Mouse (Mus musculus): ENCODE results near the gene Mettl7a2.
A peak's percentile ranks its signal among the peaks of the same experiment; 100 is the strongest.

The Mettl7a2 gene

DNA sequence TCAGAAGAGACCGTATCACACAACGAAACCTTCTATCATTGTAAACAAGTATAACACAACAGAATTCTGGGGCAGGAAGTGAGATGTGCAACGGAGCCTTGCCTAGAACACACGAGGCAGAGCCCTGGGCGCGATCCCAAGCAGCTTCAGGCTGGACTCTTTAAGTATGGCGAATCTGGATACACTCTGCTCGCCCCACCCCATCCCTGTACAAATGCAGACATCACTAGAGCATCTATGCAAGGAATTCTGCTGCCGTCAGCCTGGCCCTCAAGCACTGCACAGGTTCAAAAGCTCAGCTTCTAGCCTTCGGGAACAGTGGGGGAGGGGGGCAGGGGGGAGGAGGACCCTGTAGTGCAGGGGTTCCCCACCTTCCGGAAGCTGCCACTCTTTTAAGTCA is 40.0 kb downstream of the Mettl7a2 start:
- DNase-seq (ENCODE audit: low read depth, low spot score) = peak; percentile 68

DNA sequence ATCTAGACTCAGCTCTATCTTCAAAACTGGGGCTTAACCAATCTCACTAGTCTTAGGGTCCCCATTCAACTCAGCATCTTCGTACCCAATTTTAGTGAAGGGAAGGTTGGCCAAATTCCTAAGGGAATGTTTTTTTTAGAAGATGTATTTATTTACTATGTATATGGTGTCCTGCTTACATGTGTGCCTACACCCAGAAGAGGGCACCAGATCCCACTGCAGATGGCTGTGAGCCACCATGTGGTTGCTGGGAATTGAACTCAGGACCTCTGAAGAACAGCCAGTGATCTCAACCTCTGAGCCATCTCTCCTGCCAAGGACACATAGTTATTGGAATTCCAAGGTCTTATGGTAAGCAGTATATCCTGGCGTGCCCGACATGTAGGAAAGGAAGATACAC is 42.6 kb downstream of the Mettl7a2 start:
- no peak for DNase-seq (ENCODE audit: low read depth, low spot score)

DNA sequence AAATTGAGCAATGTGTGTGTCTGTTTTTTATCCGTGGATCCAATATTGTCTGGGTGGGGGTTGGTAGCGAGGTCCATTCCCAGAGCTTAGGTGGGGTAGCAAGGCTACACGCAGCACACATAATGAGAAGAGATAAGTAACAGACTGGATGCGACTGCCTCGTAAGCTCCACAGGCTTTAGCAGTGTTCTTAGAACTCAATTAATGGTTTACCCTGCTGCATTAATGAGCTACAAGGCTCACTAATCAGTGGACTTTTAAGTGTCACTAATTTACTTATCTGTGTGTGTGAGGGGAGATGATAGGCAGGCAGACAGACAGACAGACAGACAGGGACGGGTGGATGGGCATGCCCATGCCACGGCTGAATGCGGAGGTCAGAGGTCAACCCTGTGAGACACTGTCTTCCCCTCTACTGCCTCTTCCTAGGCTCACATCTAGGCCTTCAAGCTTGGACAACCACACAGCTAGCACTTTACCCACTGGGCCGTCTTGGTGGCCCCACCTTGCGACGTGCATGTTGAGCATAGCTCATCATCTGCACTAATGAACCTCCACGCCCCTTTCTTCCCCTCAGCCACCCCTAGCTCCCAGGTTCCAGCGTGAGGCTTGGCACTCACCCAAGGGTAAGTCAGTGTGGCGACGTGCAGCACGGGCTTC is 47.7 kb downstream of the Mettl7a2 start:
- no peak for DNase-seq (ENCODE audit: low read depth, low spot score)

DNA sequence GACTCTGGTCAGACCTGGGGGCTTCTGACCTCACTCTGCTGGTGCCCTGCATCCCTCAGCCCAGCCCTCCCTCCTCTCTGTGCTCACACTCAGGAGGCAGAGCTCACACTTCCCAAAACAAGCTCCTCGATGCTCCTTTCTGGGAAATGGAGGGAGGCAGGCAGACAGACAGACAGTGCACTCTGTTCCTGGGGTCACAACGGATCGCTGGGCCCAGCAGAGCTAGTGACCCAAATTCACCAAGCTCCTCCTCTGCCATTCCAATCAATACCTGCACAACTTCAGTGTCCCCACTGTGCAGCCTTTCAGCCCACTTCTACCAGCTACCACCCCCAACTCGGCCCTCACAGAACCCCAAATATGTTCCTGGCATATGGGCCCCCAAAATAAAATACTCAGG is 48.8 kb downstream of the Mettl7a2 start:
- no peak for DNase-seq (ENCODE audit: low read depth, low spot score)

DNA sequence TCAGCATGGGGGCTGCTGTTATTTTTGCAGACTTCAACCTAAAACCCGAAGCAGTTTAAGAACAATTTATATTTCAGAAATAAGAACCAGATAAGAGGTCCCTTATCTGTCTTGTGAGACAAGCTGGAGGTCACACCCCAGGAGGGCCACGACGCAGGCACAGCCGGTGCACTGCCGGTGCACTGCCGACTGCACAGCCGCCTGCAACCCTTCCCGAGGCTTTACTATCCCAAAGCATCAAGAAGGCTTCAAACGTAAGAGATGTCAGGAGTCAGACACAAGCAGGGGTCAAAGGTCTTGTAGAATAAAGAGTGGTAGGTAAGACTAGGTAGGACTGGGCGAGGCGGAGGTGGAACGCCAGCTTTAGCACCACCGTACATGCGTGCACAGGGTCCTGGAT is 49.3 kb downstream of the Mettl7a2 start:
- DNase-seq (ENCODE audit: low read depth, low spot score) = no peak

DNA sequence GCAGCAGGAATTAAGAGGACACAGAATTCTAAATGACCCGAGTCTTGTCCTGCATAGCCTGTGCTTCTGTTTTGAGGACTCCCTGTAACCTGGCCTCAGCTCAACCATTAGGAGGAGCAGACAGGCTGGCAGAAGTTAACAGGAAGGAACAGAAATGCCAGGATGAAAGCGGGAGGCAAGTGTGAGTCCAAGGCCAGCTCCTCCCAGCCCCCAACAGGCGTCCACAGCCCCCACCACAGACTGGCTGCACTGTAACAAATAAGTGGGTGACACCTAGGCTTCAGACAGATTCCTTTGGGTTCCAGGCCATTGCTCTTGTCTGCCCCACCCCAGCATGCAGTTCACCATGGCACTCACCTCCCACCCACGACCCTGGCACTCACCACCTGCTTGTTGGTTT is 49.8 kb downstream of the Mettl7a2 start:
- no peak for DNase-seq (ENCODE audit: low read depth, low spot score)

DNA sequence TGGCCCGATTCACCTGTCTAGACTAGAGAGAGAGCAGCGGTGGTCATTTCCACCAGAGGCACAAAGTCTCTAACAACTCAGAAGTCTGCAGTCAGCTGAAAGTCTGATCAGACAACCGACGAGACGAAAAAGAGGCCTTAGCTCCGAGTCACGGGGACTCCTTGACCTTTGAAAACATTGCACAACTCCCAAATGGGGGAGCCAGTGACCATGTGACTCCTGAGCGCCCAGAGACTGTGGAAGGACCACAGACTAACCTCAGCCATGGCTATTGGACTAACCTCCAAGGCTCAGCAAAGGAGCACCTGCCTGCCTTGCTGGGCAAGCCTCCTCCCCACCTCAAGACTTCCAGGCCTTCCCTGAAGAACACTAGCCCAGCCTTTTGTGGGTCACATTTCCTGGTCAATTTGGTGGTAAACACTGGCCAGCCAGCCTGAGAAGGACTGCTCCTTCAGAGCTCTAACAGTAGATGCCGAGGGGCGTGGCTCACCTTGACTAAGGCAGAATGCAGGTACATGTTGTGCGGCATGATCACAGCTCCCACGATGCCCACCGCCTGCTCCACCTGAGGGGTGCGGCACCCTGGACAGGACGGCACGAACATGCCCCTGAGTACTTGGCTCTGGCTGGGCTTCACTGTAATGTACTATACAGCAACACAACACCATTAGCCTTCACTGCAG is 50.5 kb downstream of the Mettl7a2 start:
- DNase-seq (ENCODE audit: low read depth, low spot score) = no peak

DNA sequence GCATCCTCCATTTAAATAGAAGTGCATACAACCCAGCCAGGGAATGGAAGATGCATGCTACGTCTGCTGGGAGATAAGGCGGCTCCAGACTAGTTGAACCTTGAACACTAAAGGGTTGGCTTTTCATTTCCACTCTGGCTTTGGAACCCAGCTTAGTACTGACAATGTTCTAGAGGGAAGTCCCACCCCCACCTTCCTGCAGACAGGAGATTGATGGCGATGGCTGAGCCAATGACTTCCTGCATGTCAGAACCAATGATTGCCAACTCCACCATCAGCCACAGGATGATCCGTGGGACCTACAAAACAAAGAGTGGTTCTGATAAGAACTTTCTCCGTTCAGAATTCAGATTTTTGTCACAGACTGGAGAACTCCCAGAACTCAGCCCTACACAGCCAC is 53.1 kb downstream of the Mettl7a2 start:
- peak; percentile 88 for DNase-seq (ENCODE audit: low read depth, low spot score)

DNA sequence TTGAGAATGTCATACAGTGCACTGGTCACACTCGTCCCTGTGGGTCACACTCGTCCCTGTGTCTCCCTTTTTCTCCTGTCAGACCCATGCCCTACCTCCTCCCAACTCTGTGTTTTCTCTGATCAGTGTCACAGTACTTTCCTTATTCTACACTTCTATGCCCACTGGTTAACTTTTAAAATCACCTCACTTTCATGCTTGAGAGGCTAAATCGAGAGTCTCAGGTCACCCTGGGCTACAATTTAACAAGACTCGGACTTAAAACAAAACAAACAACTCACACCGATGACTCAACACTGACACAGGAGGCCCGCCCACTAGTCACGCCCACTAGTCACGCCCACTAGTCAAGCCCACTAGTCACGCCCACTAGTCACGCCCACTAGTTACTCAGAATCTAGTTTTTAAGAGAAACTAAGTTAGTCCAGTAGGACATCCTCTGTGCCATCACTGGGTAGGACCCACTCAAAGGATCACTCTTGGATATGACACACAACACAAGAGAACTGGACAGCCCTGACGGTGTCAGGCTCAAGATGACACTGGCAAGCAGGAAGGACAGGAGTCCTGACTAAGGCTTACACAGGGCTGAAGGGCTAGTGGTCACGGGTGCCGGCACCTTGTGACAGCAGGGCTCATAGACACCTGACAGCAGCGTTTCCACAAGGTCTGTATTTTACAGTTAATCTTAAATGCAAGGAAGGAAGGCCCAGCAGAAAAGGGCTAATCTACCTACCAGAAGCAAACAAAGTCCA is 58.1 kb downstream of the Mettl7a2 start:
- DNase-seq (ENCODE audit: low read depth, low spot score) = no peak
